Mouse (Mus musculus): ENCODE results near the gene Ifi27l2b. TPM values are rescaled to one million over a fixed set of nuclear protein-coding genes. Genes with fewer than 3 reads are reported as not detected.
"Not testable (repeated sequence)": the region's sequence is repeated elsewhere in the genome, so short reads cannot be mapped to it uniquely, and the experiment has no call there.

The Ifi27l2b gene
- total and polyA plus RNA-seq, 2 experiments from 2014 or later = not detected

DNA sequence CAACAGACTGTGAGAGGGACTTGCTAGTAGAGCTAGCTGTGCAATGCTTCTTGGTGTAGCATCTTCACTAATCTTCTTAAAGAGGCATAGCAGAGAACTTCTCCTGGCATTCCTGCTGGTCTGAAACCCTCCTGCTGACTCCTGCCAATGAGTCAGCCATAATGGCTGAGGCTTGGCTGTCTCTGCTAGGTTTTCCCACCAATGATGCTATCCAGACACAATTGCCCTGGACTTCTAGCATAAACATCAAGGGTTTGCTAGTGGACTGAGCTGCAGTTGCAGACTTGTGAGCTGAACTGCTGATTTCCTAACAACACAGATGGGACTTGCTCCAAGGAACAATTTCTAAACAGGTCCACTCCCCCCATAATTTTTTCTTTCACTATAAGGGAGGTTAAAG, 3.7 kb downstream of the Ifi27l2b start:
- H3K36me3 ChIP-seq (ENCODE audit: insufficient read depth, low read length) = no peaks in the 10 kb centered on the region
- H3K4me1 ChIP-seq (ENCODE audit: insufficient read depth, low read length) = no peaks in the 10 kb centered on the region
- ATAC-seq (ENCODE audit: low FRiP score) = no peak
- no peak overlapping the region for H3K27ac ChIP-seq (ENCODE audit: low read depth, low read length)
- no peaks in the 10 kb centered on the region for H3K9me3 ChIP-seq (ENCODE audit: low read length)
- H3K4me2 ChIP-seq (ENCODE audit: low read depth, low read length, poor library complexity, severe bottlenecking) = no peak overlapping the region
- H3K9ac ChIP-seq (replicated peaks; ENCODE audit: low read length, poor library complexity, severe bottlenecking) = no peak overlapping the region
- H3K27me3 ChIP-seq (ENCODE audit: insufficient read depth, low read length) = no peaks in the 10 kb centered on the region
- H3K4me3 ChIP-seq (ENCODE audit: low read depth, low read length) = no peak overlapping the region
- no peak for DNase-seq (ENCODE audit: low spot score)
- no peak for TF ChIP-seq CTCF (IDR thresholded peaks at IDR 0.05)

DNA sequence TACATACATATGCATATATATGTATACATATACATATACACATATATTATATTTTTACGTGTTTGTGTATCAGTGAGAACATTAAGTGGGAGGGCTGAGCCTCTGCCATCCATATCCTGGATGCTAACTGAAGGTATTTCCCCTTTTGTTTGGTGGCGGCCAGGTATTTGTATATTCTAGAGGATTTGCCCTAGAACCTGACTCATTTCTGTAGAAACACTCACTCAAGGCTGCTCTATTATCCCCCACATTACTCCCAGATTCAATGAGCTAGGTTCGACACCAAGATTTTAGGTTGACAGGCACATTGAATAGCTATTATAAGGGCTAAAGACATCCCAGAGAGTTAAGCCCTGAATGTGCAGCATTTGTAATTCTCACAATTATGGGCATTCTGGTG, 12.0 kb downstream of the Ifi27l2b start:
- TF ChIP-seq CTCF (IDR thresholded peaks at IDR 0.05) = no peak
- WGBS = 67% methylated on average over 3 of the region's 3 CpGs
- no peak overlapping the region for H3K4me3 ChIP-seq (ENCODE audit: low read depth, low read length)

DNA sequence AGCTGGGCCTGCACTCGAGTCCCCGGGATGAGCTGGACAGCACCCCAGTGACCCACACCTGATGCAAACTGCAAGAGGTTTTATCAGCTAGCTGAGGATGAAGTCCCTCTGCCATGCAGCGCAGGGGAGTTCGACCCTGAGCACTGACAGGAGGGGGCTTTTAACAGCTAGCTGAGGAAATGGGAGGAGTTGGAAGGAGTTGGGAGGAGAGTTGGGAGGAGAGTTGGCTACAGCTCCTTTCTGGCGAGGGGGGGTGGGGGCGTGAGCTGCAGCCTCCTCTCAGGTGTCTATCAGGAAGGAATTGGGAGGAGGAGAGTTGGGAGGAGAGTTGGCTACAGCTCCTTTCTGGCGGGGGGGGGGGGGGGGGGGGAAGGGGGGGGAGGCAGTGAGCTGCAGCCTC, 12.8 kb downstream of the Ifi27l2b start:
- H3K4me3 ChIP-seq (ENCODE audit: low read depth, low read length); H3K4me2 ChIP-seq (ENCODE audit: low read depth, low read length, poor library complexity, severe bottlenecking); H3K9ac ChIP-seq (replicated peaks; ENCODE audit: low read length, poor library complexity, severe bottlenecking); DNase-seq (ENCODE audit: low spot score); H3K27ac ChIP-seq (ENCODE audit: low read depth, low read length); ATAC-seq (ENCODE audit: low FRiP score); H3K9me3 ChIP-seq (ENCODE audit: low read length); H3K27me3 ChIP-seq (ENCODE audit: insufficient read depth, low read length); H3K36me3 ChIP-seq (ENCODE audit: insufficient read depth, low read length); H3K4me1 ChIP-seq (ENCODE audit: insufficient read depth, low read length): not testable (repeated sequence)
- WGBS = 57% methylated on average over 6 of the region's 7 CpGs

More for the DNA sequence above, 12.0 kb downstream of the Ifi27l2b start:
- no peak overlapping the region for H3K4me2 ChIP-seq (ENCODE audit: low read depth, low read length, poor library complexity, severe bottlenecking)
- no peak overlapping the region for H3K9ac ChIP-seq (replicated peaks; ENCODE audit: low read length, poor library complexity, severe bottlenecking)
- ATAC-seq (ENCODE audit: low FRiP score) (no peak), DNase-seq (ENCODE audit: low spot score) (no peak)
- no peaks in the 10 kb centered on the region for H3K9me3 ChIP-seq (ENCODE audit: low read length)
- no peaks in the 10 kb centered on the region for H3K4me1 ChIP-seq (ENCODE audit: insufficient read depth, low read length)
- no peak overlapping the region for H3K27ac ChIP-seq (ENCODE audit: low read depth, low read length)
- H3K36me3 ChIP-seq (ENCODE audit: insufficient read depth, low read length) = no peaks in the 10 kb centered on the region
- no peaks in the 10 kb centered on the region for H3K27me3 ChIP-seq (ENCODE audit: insufficient read depth, low read length)

DNA sequence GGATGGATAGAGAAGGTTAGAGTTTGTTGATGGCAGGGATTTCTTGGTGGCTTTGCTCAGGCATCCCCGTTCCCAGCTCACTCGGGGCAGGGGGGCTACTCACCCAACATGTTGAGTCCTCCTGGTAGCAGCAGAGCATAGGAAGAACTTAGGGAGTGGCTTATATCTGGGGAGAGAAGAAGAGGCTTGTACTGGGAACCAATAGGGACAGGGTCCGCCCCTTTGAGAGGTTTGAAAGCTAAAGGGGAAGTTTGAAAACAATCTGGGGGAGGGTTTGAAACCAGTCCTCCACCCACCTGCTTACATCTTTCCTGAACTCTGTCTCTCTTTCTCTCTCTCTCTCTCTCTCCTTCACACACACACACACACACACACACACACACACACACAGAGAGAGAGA, 13.5 kb downstream of the Ifi27l2b start, which contains the start of gene Ifi27l2a:
Gene Ifi27l2a, minus strand, starts transcription at position 157 of the 400 bp plus-strand sequence.
- no peak for ATAC-seq (ENCODE audit: low FRiP score)
- 52% methylated on average over 3 of the region's 3 CpGs for WGBS
- no peaks in the 10 kb centered on the region for H3K36me3 ChIP-seq (ENCODE audit: insufficient read depth, low read length)

DNA sequence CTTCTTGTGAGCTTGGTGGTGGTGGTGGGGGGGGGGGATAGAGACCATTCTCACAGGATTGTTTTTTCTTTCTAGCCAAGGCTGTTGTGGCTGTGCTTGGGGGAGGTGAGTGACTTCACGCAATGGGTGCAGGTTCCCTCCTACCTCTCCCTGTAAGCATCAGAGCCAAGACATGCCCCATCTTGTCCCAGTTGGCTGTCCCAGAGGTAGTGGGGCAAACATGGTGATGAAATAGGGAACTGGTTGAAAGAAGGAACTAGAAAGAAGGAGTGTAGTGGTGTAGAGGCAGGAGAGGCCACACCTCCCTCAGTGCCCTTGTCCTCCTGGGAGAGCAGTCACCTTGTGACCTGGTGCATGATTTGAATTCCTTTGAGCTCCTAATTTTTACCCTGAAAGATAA, 19.4 kb downstream of the Ifi27l2b start:
- 80% methylated on average over 1 of the region's 1 CpGs for WGBS
- ATAC-seq (ENCODE audit: low FRiP score) = no peak
- no peaks in the 10 kb centered on the region for H3K27me3 ChIP-seq (ENCODE audit: insufficient read depth, low read length)

More for the DNA sequence above, 13.5 kb downstream of the Ifi27l2b start, which contains the start of gene Ifi27l2a:
- Histone ChIP-seq H3K27me3 (ENCODE audit: insufficient read depth, low read length) (no peaks in the 10 kb centered on the region), H3K9ac (replicated peaks; ENCODE audit: low read length, poor library complexity, severe bottlenecking) (no peak within 1 kb of the TSS), H3K4me2 (ENCODE audit: low read depth, low read length, poor library complexity, severe bottlenecking) (no peak within 1 kb of the TSS), H3K4me1 (ENCODE audit: insufficient read depth, low read length) (no peaks in the 10 kb centered on the region), H3K9me3 (ENCODE audit: low read length) (no peaks in the 10 kb centered on the region), H3K4me3 (ENCODE audit: low read depth, low read length) (no peak within 1 kb of the TSS), H3K27ac (ENCODE audit: low read depth, low read length) (no peak within 1 kb of the TSS)
- no peak for DNase-seq (ENCODE audit: low spot score)
- TF ChIP-seq CTCF (IDR thresholded peaks at IDR 0.05) = no peak

DNA sequence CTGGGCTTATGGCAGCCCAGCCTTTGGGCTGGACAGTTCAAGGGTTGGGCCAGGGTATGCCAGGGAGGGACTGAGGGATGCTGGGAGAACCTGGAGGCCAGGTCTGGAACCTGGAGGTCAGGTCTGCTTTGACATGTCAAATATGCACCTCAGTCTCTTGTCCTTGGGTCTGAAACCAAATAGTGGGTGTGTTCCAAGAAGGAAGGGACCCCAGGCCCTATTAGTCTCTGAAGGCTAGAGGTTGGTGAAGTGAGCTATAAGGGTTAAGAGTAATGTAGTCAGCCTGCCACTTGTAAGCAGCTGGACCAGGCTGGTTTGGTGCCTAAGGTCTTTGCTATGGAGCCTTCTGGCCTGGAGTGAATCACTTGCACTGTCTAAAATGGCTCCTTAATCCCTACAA, 22.2 kb downstream of the Ifi27l2b start:
- Histone ChIP-seq H3K9me3 (ENCODE audit: low read length) (no peaks in the 10 kb centered on the region), H3K36me3 (ENCODE audit: insufficient read depth, low read length) (no peaks in the 10 kb centered on the region), H3K27me3 (ENCODE audit: insufficient read depth, low read length) (no peaks in the 10 kb centered on the region; the same call in 1 of the 2 replicates), H3K4me3 (ENCODE audit: low read depth, low read length) (no peak overlapping the region), H3K9ac (replicated peaks; ENCODE audit: low read length, poor library complexity, severe bottlenecking) (no peak overlapping the region), H3K27ac (ENCODE audit: low read depth, low read length) (no peak overlapping the region), H3K4me2 (ENCODE audit: low read depth, low read length, poor library complexity, severe bottlenecking) (no peak overlapping the region), H3K4me1 (ENCODE audit: insufficient read depth, low read length) (no peaks in the 10 kb centered on the region)
- ATAC-seq (ENCODE audit: low FRiP score) = no peak
- DNase-seq (ENCODE audit: low spot score) = no peak
- no peak for TF ChIP-seq CTCF (IDR thresholded peaks at IDR 0.05)

More for the DNA sequence above, 19.4 kb downstream of the Ifi27l2b start:
- Histone ChIP-seq H3K36me3 (ENCODE audit: insufficient read depth, low read length) (no peaks in the 10 kb centered on the region), H3K4me1 (ENCODE audit: insufficient read depth, low read length) (no peaks in the 10 kb centered on the region), H3K4me2 (ENCODE audit: low read depth, low read length, poor library complexity, severe bottlenecking) (no peak overlapping the region), H3K9me3 (ENCODE audit: low read length) (no peaks in the 10 kb centered on the region), H3K27ac (ENCODE audit: low read depth, low read length) (no peak overlapping the region), H3K4me3 (ENCODE audit: low read depth, low read length) (no peak overlapping the region), H3K9ac (replicated peaks; ENCODE audit: low read length, poor library complexity, severe bottlenecking) (no peak overlapping the region)
- DNase-seq (ENCODE audit: low spot score) = no peak
- no peak for TF ChIP-seq CTCF (IDR thresholded peaks at IDR 0.05)

All from midbrain, postnatal 0 days (tissue).